In genomic region chr2:9874467-9875219, GRCm38 (mm10) we compare ENCODE assay signal across 10 mouse cellular contexts. TPM values are rescaled to one million over a fixed set of nuclear protein-coding genes. Genes with fewer than 3 reads are reported as not detected.
DNase-seq lines count a peak whose midpoint lies in the region; ATAC-seq and TF ChIP-seq lines count a peak whose summit lies in the region.
"Had no signal": no experiment of that assay in that cellular context is flagged by ENCODE, and none has a peak within 500 bp of the region (broad histone marks: within the 10 kb centered on the region; RNA-seq: fewer than 3 reads in every experiment).

No protein-coding gene starts in this region.

- whole genome bisulfite sequencing in kidney, postnatal 0 days: 21% methylated on average over 38 of the region's 39 CpGs
- WGBS in hindbrain, embryonic 10.5 days: 2% methylated on average over 39 of the region's 39 CpGs
- 48% methylated on average over 39 of the region's 39 CpGs for WGBS in liver, embryonic 15.5 days (ENCODE audit: insufficient replicate concordance)

- H3K4me1 ChIP-seq in kidney, postnatal 0 days (replicated peaks; ENCODE audit: insufficient read depth, low read length): no peaks in the 10 kb centered on the region
- peaks cover 53% of the 10 kb centered on the region for H3K4me1 ChIP-seq in hindbrain, embryonic 10.5 days (replicated peaks)
- H3K4me1 ChIP-seq in liver, embryonic 15.5 days (replicated peaks): peaks cover 20% of the 10 kb centered on the region

- H3K27ac ChIP-seq in kidney, postnatal 0 days: peak overlapping the region; percentile 57; the same call in 1 of the 2 replicates
- H3K27ac ChIP-seq in hindbrain, embryonic 10.5 days: no peak overlapping the region; the same call in 1 of the 2 replicates
- no peak overlapping the region for H3K27ac ChIP-seq in liver, embryonic 15.5 days (replicated peaks)
- H3K27ac ChIP-seq: liver, embryonic 14.5 days had no signal

- DNase-seq in kidney, postnatal 0 days (ENCODE audit: low spot score): no peak
- no peak for DNase-seq in kidney, postnatal 10 days
- DNase-seq in hindbrain, embryonic 10.5 days (ENCODE audit: low spot score): peak; percentile 39
- DNase-seq in thymus, postnatal 14 days: peak; percentile 56
- DNase-seq in spleen, adult 18-20 months: no peak
- DNase-seq in cerebellum, adult 8-10 months: no peak
- DNase-seq: cerebellum, adult 11 months; gastrocnemius, postnatal 14 days had no signal

- H3K4me3 ChIP-seq in kidney, postnatal 0 days (replicated peaks; ENCODE audit: low read depth, low read length): peak overlapping the region; percentile 57
- peak overlapping the region; percentile 61 for H3K4me3 ChIP-seq in hindbrain, embryonic 10.5 days
- H3K4me3 ChIP-seq in liver, embryonic 15.5 days (replicated peaks): no peak overlapping the region

- TF ChIP-seq CTCF in kidney, postnatal 0 days (IDR thresholded peaks at IDR 0.05; ENCODE audit: low read depth): no peak

- H3K9ac ChIP-seq in kidney, postnatal 0 days (ENCODE audit: low read depth, low read length): peak overlapping the region; percentile 58
- H3K9ac ChIP-seq in liver, embryonic 15.5 days: no peak overlapping the region
- H3K9ac ChIP-seq: liver, embryonic 14.5 days had no signal

- peaks cover 26% of the 10 kb centered on the region for H3K27me3 ChIP-seq in kidney, postnatal 0 days (ENCODE audit: insufficient read depth, low read length)
- H3K27me3 ChIP-seq in hindbrain, embryonic 10.5 days (ENCODE audit: insufficient read depth, poor library complexity, severe bottlenecking): peaks cover 93% of the 10 kb centered on the region
- peaks cover 98% of the 10 kb centered on the region for H3K27me3 ChIP-seq in liver, embryonic 15.5 days

- no peak for ATAC-seq in kidney, postnatal 0 days (replicated peaks; ENCODE audit: low FRiP score, low read depth)
- ATAC-seq in liver, embryonic 15.5 days (ENCODE audit: insufficient read depth): no peak

- H3K9me3 ChIP-seq in kidney, postnatal 0 days (replicated peaks; ENCODE audit: low read length): no peaks in the 10 kb centered on the region
- no peaks in the 10 kb centered on the region for H3K9me3 ChIP-seq in hindbrain, embryonic 10.5 days
- H3K9me3 ChIP-seq in liver, embryonic 15.5 days (replicated peaks): no peaks in the 10 kb centered on the region

- H3K4me2 ChIP-seq in kidney, postnatal 0 days (ENCODE audit: low read length): peak overlapping the region; percentile 91
- 0 out of 2 replicates have a peak overlapping the region, but pooled peaks have one; percentile 10 for H3K4me2 ChIP-seq in liver, embryonic 15.5 days

- H3K36me3 ChIP-seq in kidney, postnatal 0 days (ENCODE audit: insufficient read depth, low read length): no peaks in the 10 kb centered on the region
- H3K36me3 ChIP-seq in hindbrain, embryonic 10.5 days: no peaks in the 10 kb centered on the region
- no peaks in the 10 kb centered on the region for H3K36me3 ChIP-seq in liver, embryonic 15.5 days (replicated peaks)

RNA-seq across cellular contexts. Expression of gene 4930412O13Rik, which starts 6.4 kb away (rescaled TPM):
- 3.3 and 5.0 TPM in 2 replicates for polyA plus RNA-seq in kidney, postnatal 0 days (2015; fragmentation: Nextera tagmentation; extraction: Ambion mirVana)
- polyA plus RNA-seq in hindbrain, embryonic 10.5 days (2016; fragmentation: Nextera tagmentation; extraction: Ambion mirVana): 0.75 and 1.0 TPM in 2 replicates
- 0.14 TPM in 1 of 2 replicates, not detected in the other for polyA plus RNA-seq in liver, embryonic 15.5 days (2015; fragmentation: Nextera tagmentation; extraction: Ambion mirVana)
- polyA plus RNA-seq: liver, embryonic 14.5 days had no signal

RNA-seq across cellular contexts. Expression of gene 9230102O04Rik, which starts 14.7 kb away (rescaled TPM):
- polyA plus RNA-seq in kidney, postnatal 0 days (2015; fragmentation: Nextera tagmentation; extraction: Ambion mirVana): 12.5 and 18.7 TPM in 2 replicates
- 0.54 TPM in 1 of 2 replicates, not detected in the other for polyA plus RNA-seq in hindbrain, embryonic 10.5 days (2016; fragmentation: Nextera tagmentation; extraction: Ambion mirVana)
- polyA plus RNA-seq in liver, embryonic 15.5 days (2015; fragmentation: Nextera tagmentation; extraction: Ambion mirVana): not detected in 2 replicates
- polyA plus RNA-seq: liver, embryonic 14.5 days had no signal

RNA-seq across cellular contexts. Expression of gene Gata3, which starts 15.2 kb away (rescaled TPM):
- polyA plus RNA-seq in kidney, postnatal 0 days (2015; fragmentation: Nextera tagmentation; extraction: Ambion mirVana): 95.1 and 99.1 TPM in 2 replicates
- polyA plus RNA-seq in hindbrain, embryonic 10.5 days (2016; fragmentation: Nextera tagmentation; extraction: Ambion mirVana): 14.2 and 16.8 TPM in 2 replicates
- polyA plus RNA-seq in liver, embryonic 15.5 days (2015; fragmentation: Nextera tagmentation; extraction: Ambion mirVana): 1.1 TPM in 2 replicates

Comparison
In these comparisons a context has a peak if more than half of its experiments do, and no peak if none do; other contexts are left out.
1. DNase-seq: peak in hindbrain, embryonic 10.5 days (single experiment) and thymus, postnatal 14 days (single experiment); none in kidney, postnatal 0 days (single experiment), kidney, postnatal 10 days (single experiment), spleen, adult 18-20 months (0 of 2) and cerebellum, adult 8-10 months (single experiment).